Mouse (Mus musculus) heart, postnatal 0 days (tissue): ENCODE results near the gene Acpp. TPM values are rescaled to one million over a fixed set of nuclear protein-coding genes. Genes with fewer than 3 reads are reported as not detected.

Source experiments
- ATAC-seq: fragments of 200-750 bp; cut with Nextera tagmentation; 2 replicates; pipeline ENCODE4 v1.8.0; 2017; ENCODE audit warnings: low read depth, moderate number of reproducible peaks, moderate library complexity; ENCODE audit not compliant: insufficient read depth
- DNase-seq: peaks from one replicate; pipeline ENCODE4 v3.0.0-alpha.2; 2016; ENCODE audit warnings: low spot score
- H3K27ac ChIP-seq: fragments of 300-500 bp; sonication (generic); 2 replicates; pipeline ENCODE4 v1.5.1; 2014; ENCODE audit warnings: low read depth, mild to moderate bottlenecking
- H3K27me3 ChIP-seq: fragments of 300-500 bp; sonication (generic); 2 replicates; pipeline ENCODE4 v1.6.1; 2014; ENCODE audit warnings: low read length, mixed read lengths; ENCODE audit not compliant: control insufficient read depth, insufficient read depth
- H3K36me3 ChIP-seq: fragments of 300-500 bp; sonication (generic); replicated peaks from 2 replicates; pipeline ENCODE4 v1.6.1; 2014; ENCODE audit warnings: low read length, mixed read lengths; ENCODE audit not compliant: control insufficient read depth, insufficient read depth
- H3K4me1 ChIP-seq: fragments of 300-500 bp; sonication (generic); 2 replicates; pipeline ENCODE4 v1.6.1; 2014; ENCODE audit warnings: antibody characterized with exemption; ENCODE audit not compliant: control insufficient read depth, insufficient read depth
- H3K4me2 ChIP-seq: fragments of 300-500 bp; sonication (generic); 2 replicates; pipeline ENCODE4 v1.6.1; 2014; ENCODE audit warnings: low read depth, mild to moderate bottlenecking, low read length, moderate library complexity
- H3K4me3 ChIP-seq: fragments of 300-500 bp; sonication (generic); 2 replicates; pipeline ENCODE4 v1.5.1; 2014; ENCODE audit warnings: low read depth, low read length
- H3K9ac ChIP-seq: fragments of 300-500 bp; sonication (generic); replicated peaks from 2 replicates; pipeline ENCODE4 v1.6.1; 2014; ENCODE audit warnings: low read depth, low read length, mixed read lengths
- H3K9me3 ChIP-seq: fragments of 300-500 bp; sonication (generic); replicated peaks from 2 replicates; pipeline ENCODE4 v1.6.1; 2016; ENCODE audit warnings: low read length; ENCODE audit not compliant: control insufficient read depth
- CTCF ChIP-seq: IDR thresholded peaks from 2 replicates; pipeline ENCODE4 v1.5.1; 2016; ENCODE audit warnings: antibody characterized with exemption, control low read depth, low read depth
- EP300 ChIP-seq: IDR thresholded peaks from 2 replicates; pipeline ENCODE4 v1.6.1; 2016; ENCODE audit warnings: antibody characterized with exemption, low read depth
- WGBS: fragments of 180-500 bp; shearing (Covaris S2); extraction: QIAGEN DNeasy Blood & Tissue Kit; methylation state at CpG from one replicate; pipeline ENCODE4 v1.1.7; 2014; 5-methylcytosine and 5-hydroxymethylcytosine counted together
- polyA plus RNA-seq: library from polyadenylated mRNA; unstranded; fragments of >200 nt; fragmentation: Nextera tagmentation; extraction: Ambion mirVana; gene quantifications from 2 replicates; pipeline ENCODE4 v1.2.1, GENCODE M21; 2015
- total RNA-seq: library from RNA; depleted of rRNA; stranded (reverse); fragments of >200 nt; gene quantifications from 2 replicates; pipeline ENCODE4 v1.2.3, GENCODE M21; 2014; ENCODE audit warnings: low replicate concordance

The Acpp gene
- total and polyA plus RNA-seq, 2 experiments from 2014 or later, result not detected

DNA sequence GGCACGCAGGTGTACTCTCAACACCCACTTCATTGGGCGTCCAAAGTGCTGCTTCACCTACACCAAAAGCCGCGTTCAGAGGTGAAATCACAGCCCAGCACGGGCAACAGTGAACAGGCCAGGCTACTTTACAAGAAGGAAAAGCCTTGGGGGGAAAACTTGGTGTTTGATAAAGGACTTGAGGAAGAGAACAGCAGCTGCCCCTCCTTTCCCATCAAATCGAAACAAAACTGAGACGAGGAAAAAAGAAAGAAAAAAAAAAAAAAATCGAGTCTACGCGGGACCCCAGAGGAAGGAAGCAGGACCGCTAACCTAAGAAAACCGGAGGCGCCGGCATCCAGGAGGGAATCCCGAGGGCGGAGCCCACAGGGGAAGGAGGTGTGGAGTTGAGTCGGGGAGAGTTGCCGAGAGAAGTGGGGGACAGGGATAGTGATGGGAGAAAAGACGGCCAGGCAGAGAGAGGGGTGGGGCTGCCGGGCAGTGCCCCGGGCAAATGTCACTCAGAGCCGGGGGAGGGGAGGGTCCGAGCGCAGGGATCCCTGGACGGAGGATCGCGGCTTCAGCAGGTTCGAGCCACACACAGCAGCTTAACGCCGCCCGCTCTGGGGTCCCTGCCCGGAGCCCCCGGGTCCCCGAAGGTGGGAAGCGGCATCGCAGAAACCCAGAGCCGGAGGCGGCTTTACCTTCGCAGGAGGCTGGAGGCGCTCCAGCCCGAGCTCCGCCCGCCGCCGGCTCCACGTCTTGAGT lies 75.4 kb downstream of the Acpp start:
- Histone ChIP-seq H3K4me3 (peak overlapping the region; percentile 100), H3K9ac (peak overlapping the region; percentile 92), H3K36me3 (no peaks in the 10 kb centered on the region), H3K4me1 (peaks cover 9% of the 10 kb centered on the region), H3K9me3 (no peaks in the 10 kb centered on the region), H3K27ac (peak overlapping the region; percentile 93), H3K27me3 (no peaks in the 10 kb centered on the region), H3K4me2 (peak overlapping the region; percentile 66)
- WGBS, result under 1% methylated on average over 45 of the region's 46 CpGs
- ATAC-seq (peak; percentile 46), DNase-seq (peak; percentile 33)
- no peak for TF ChIP-seq CTCF
- no peak for TF ChIP-seq EP300

DNA sequence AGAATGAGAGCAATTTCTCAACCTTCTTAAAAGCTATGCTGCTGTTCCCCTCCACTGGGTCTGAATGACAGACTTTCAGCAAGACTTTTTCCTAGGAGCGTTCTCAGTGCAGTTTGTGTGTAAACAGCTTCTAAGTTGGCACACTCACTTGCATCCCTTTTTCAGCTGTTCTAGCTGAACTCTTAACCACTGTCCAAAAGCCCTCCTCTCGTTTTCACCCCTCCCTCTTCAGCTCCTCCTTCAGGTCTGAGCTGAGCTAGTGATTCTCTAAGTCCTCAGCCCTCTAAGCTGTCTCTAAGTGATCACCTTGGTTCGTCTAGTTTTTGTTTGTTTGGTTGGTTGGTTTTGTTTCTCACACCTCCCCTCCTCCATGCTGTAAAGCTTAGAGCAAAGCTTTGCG lies 77.2 kb downstream of the Acpp start:
- Histone ChIP-seq H3K27ac (no peak overlapping the region), H3K36me3 (no peaks in the 10 kb centered on the region), H3K9me3 (no peaks in the 10 kb centered on the region), H3K4me3 (no peak overlapping the region), H3K4me2 (no peak overlapping the region), H3K27me3 (no peaks in the 10 kb centered on the region), H3K9ac (no peak overlapping the region), H3K4me1 (peaks cover 9% of the 10 kb centered on the region)
- TF ChIP-seq EP300 (no peak), CTCF (no peak)
- DNase-seq (no peak), ATAC-seq (no peak)
- 62% methylated on average over 4 of the region's 4 CpGs for WGBS

- ATAC-seq, result no peak
- peaks cover 11% of the 10 kb centered on the region; the same call in 1 of the 2 replicates for H3K4me1 ChIP-seq
Observed at GRCm38 (mm10) chr9:104256085-104256484, 81.5 kb downstream of the Acpp start.

DNA sequence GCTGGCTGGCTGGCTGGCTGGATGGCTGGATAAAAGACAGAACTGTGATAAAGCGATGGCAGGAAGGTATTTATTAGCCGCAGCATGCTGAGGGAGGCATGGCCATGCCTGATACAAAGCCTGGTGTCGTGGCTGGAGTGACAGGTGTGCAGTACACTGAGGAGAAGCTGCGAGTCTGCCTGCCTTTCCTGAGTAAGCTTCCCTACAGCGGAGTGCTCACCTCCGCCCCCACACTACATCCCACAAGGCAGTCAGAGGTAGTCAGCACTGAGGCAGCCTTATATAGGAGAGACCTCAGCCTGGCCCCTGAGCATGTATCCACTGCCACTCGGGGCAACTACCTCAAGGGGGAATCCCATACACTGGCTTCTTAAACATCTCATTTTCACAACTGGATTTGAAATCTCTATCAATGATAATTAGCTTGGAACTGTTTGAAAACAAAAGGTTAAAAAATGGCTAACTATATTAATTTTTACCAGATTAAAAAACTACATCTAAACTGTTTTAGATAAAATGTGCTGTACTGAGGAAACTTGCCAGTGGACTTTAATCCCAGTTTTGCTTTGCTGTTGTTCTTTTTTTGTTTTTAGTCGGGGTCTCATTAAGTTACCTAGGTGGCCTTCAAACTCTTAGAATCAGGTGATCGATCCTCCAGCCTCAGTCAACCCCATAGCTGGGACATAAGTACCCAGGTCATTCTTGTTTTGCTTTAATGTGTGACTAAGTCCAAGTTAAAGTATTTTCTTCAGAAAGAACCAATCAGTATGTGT lies 83.0 kb downstream of the Acpp start:
- H3K27me3 ChIP-seq, result no peaks in the 10 kb centered on the region
- no peak overlapping the region for H3K27ac ChIP-seq
- no peak overlapping the region for H3K4me2 ChIP-seq
- ATAC-seq, result no peak
- no peak for TF ChIP-seq EP300
- TF ChIP-seq CTCF, result no peak
- DNase-seq, result no peak
- WGBS, result 38% methylated on average over 9 of the region's 9 CpGs
- no peak overlapping the region for H3K9ac ChIP-seq
- H3K4me1 ChIP-seq, result peaks cover 11% of the 10 kb centered on the region; the same call in 1 of the 2 replicates
- H3K4me3 ChIP-seq, result no peak overlapping the region
- H3K9me3 ChIP-seq, result no peaks in the 10 kb centered on the region
- no peaks in the 10 kb centered on the region for H3K36me3 ChIP-seq

More at GRCm38 (mm10) chr9:104256085-104256484, 81.5 kb downstream of the Acpp start:
- Histone ChIP-seq H3K36me3 (no peaks in the 10 kb centered on the region), H3K27ac (no peak overlapping the region), H3K4me2 (no peak overlapping the region), H3K9me3 (no peaks in the 10 kb centered on the region), H3K4me3 (no peak overlapping the region), H3K27me3 (no peaks in the 10 kb centered on the region), H3K9ac (no peak overlapping the region)
- TF ChIP-seq CTCF (no peak), EP300 (no peak)
- no peak for DNase-seq
- WGBS, result 49% methylated on average over 2 of the region's 2 CpGs

DNA sequence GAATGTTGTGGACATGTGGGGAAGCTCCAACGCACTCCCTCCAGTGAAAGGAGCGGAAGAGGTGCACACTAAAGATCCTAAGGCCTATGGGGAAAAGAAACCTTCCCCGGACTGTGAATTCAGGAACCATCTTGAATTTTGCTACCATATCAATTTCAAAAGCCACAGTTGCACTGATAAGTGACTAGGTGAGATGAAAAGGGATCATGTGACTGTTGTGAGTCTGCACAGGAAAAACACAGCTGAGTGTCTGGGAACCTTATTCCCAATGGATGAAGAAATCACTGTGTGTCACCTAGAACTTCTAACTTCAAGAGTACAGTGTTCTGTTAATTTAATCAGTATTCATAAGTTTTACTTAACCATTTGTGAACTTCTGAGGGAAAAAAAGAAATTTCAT lies 84.9 kb downstream of the Acpp start:
- Histone ChIP-seq H3K9ac (no peak overlapping the region), H3K36me3 (no peaks in the 10 kb centered on the region), H3K9me3 (no peaks in the 10 kb centered on the region), H3K4me1 (peaks cover 11% of the 10 kb centered on the region; the same call in 1 of the 2 replicates), H3K4me2 (no peak overlapping the region), H3K27me3 (no peaks in the 10 kb centered on the region), H3K27ac (no peak overlapping the region), H3K4me3 (no peak overlapping the region)
- DNase-seq (no peak), ATAC-seq (no peak)
- TF ChIP-seq EP300 (no peak), CTCF (no peak)
- WGBS, result 80% methylated on average over 3 of the region's 3 CpGs
